Mouse (Mus musculus): ENCODE data around the gene Fbxl20.

Fbxl20 gene

DNA sequence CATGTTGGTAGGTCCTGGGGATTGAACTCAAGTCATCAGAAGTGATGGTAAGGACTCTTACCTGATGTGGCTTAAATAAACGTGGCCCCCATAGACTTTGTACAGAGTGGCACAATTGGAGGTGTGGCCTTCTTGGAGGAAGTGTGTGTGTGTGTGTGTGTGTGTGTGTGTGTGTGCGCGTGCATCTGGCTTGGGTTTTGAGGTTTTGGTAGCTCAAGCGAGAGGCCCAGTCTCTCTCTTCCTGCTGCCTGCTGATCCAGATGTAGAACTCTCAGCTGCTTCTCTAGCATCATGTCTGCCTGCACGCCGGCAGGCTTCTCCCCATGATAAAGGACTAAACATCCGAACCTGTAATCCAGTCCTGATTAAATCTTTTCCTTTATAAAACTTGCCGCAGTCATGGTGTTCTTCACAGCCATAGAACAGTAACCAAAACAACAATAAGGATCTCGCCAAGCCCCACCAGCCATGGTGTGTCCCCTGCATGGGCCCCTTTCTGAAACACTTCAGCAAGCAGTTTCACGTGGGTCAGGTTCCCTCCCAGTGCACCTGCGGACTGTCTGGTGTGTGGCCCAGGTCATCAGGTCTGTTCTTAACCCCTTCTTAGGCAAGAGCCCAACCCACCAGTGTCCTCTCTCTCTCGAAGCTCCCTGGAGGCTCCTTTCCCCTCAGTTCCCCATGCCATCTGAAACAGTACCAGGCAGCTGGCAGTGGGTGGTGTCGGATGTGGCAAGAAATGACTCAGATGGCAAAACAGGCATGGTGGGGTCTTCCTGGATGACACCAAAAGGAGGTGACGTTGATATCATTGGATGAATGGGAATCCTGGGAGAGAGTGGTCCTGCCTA lies 100.3 kb downstream of the Fbxl20 start:
- DNase-seq (ENCODE audit: low spot score) = no peak

DNA sequence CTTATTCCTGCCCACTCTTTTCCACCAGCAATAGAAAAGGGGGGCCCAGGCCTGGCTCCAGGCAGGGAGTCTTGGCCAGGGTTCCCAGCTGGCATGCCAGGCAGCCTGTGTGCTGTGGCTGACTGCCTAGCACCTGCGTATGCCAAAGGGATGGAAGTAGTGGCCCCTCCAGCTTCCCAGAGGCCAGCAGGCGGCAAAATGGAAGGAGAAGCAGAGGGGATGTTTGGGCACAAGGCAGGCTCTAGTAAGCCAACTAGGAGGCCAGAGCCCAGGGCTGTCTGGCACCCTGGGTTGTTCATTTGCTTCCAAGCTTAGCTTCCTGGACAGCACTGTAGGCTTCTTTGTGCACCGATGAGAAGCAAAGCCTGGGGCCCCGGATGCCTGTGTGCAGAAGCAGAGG lies 102.5 kb downstream of the Fbxl20 start:
- peak; percentile 60 for DNase-seq (ENCODE audit: low spot score)

DNA sequence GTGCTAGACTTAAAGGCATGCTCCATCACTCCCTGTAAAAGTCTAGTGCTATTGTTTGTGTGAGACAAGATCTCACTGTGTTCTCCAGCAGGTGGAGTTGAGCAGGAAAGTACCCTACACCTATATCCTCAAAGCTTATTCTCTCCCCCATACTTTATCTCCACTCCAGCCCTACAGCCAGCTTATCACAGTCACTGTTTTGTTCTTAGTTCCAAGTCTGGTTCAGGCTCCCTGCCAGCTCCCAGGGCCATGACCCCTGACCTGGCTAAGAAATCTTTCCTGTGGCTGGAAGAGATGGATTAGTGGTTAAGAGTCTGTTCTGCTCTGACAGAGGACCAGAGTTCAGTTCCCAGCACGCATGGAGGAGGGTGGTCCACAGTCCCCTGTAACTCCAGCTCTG lies 103.7 kb downstream of the Fbxl20 start:
- DNase-seq (ENCODE audit: low spot score) = no peak

DNA sequence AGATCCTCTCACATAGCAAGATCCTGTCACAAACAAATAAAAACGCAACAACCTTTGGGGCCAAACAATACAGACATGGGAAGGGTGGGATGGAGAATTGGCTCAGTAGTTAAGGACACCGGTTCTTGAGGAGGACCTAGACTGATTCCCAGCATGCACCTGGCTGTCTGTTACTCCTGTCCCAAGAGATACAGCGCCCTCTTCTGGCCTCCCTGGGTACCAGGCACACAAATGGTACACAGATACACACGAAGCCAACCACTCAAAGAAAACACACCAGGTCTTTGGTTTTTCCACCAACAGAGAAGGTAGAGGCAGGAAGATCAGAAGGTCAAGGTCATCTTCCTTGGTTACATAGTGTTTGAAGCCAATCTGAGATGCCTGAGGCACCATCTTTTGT lies 104.6 kb downstream of the Fbxl20 start:
- no peak for DNase-seq (ENCODE audit: low spot score)

DNA sequence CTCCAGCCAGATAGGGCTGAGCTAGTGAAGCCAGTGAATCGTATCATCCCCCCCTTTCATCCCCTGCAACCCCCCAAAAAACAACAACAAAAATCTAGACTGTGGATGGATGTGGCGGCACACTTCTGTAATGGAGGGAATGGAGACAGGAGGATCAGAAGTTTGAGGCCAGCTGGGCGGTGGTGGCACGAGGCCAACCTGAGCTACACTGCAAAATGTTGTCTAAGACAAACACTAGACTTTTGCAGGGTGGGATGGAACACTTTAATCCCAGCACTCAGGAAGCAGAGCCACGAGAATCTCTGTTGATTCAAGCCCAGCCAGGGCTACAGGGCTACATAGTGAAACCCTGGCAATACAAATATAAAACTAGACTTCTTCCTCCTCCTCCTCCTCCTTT lies 106.1 kb downstream of the Fbxl20 start:
- DNase-seq (ENCODE audit: low spot score) = no peak

DNA sequence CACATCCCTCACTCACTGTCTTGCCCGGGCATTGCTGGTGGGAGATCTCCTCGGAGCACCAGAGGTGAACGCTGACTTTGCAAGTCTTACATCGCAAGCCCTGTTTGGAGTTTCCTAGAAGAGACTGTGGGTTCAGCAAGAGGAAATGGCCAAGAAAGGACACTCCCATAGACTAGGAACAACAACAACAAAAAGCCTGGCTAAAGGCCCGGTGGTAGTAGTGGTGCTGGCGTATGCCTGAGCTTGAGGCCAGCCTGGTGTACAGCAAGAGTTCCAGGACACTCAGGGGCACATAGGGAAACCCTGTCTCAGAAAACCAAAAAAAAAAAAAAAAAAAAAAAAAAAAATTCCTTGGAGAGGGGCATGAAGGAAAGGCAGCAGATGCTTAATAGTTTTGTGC lies 107.5 kb downstream of the Fbxl20 start:
- no peak for DNase-seq (ENCODE audit: low spot score)

DNA sequence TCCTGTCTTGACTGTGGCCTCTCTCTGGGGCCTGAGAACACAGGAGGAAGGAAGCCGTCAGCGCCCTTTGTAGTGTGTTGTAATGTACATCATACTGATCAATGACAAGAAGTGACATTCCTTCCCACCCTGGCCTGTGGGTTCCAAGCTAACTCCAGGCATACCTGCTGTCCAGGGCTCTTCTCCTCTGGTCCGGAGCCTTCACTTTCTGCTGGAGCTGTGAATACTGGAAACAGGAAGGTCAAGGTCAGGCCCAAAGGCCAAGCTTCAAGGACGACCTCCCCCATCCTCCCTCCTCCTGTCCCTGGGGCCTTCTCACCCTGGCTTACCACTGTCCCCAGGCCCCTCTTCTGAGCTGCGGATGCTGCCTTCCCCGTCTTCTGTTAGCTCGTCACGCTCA lies 109.2 kb downstream of the Fbxl20 start:
- no peak for DNase-seq (ENCODE audit: low spot score)

DNA sequence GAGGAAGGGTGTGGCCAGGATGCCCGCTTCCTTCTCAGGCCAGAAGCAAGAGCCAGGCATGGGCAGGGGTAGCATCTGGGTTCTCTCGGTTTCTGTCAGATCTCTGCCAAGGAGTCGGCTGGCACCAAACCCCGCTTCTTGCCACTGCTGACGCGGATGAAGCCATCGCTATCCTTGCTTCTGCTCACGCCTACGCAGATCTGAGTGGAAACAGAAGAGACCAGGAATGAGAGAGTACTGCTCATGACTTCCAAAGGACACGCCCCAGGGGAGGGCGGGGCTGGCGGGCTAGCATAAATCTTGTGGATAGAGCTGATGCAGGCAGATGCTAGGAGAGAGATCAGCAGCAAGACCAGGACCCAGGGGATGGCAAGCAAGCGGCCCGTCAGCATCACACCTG lies 112.3 kb downstream of the Fbxl20 start:
- no peak for DNase-seq (ENCODE audit: low spot score)

DNA sequence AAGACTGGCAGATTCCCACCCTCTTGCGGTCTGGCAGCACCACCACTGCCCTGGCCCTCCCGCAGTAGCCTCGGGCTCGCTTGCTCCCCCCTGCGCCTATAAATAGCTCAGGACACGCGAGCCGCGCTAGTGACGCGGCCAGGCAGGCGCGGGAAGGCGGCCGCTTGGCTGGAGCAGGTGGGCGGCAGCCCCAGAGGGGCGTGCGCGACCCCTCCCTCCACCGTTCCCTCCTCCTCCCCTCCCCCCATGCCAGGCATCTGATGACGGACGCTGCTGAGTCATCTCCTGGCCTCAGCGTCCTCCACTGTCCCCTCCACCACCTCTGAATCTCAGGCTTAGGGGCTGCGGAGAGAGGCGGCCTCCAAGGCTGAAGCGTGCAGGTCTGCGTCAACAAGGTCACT lies 114.2 kb downstream of the Fbxl20 start:
- DNase-seq (ENCODE audit: low spot score) = no peak

DNA sequence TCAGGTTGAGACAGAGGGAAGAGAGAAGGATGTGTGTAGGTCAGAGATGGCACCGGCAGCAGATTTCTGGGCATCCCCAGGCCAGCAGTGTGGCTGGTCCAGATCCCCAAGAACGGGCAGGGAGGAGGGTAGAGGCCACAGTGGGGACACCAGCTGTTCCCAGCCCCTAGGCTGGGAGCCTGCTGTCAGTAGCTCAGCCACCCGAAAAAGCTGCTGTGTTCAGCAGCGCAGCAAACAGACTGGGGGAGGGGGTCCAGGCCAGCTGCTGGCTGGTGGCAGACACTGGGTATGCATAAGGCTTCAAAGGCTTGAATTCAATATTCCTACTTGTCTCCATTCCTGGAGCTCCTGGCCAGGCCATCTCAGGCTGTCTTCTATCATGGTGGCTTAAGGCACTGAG lies 115.4 kb downstream of the Fbxl20 start:
- DNase-seq (ENCODE audit: low spot score) = no peak

DNA sequence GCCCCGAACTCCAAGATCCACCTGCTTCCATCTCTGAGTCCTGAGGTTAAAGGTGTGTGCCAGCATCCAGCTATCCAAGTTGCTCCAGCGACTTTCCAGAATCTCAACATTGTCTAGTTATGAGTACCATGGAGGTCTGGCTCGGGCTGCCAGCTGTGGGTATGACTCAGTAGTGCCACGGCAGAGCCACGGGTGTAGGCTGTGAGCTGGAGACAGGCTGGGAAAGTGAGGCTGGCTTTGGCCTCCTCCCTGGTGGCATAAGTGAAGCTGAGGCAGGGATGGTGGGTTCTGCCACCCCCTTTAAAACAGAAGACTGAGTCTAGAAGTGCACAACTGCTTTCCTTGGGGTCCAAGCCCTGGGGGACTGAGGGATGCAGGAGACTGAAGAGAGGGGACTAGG lies 116.1 kb downstream of the Fbxl20 start:
- DNase-seq (ENCODE audit: low spot score) = no peak
